Mouse (Mus musculus) midbrain, embryonic 11.5 days (tissue): ENCODE results near the gene Cd24a. TPM values are rescaled to one million over a fixed set of nuclear protein-coding genes. Genes with fewer than 3 reads are reported as not detected.

Source experiments
- ATAC-seq: fragments of 200-750 bp; cut with Nextera tagmentation; 2 replicates; pipeline ENCODE4 v1.8.0; 2017; ENCODE audit warnings: moderate TSS enrichment, moderate library complexity; ENCODE audit not compliant: low FRiP score
- DNase-seq: peaks from one replicate; pipeline ENCODE4 v3.0.0; 2015; ENCODE audit warnings: low spot score; ENCODE audit errors: missing footprints
- H3K27ac ChIP-seq: fragments of 300-500 bp; sonication (generic); 2 replicates; pipeline ENCODE4 v1.5.1; 2014; ENCODE audit warnings: low read depth, low read length
- H3K27me3 ChIP-seq: fragments of 300-500 bp; sonication (generic); 2 replicates; pipeline ENCODE4 v1.6.1; 2014; ENCODE audit warnings: mild to moderate bottlenecking, low read length, moderate library complexity, mixed read lengths; ENCODE audit not compliant: control insufficient read depth, insufficient read depth
- H3K36me3 ChIP-seq: fragments of 300-500 bp; sonication (generic); 2 replicates; pipeline ENCODE4 v1.6.1; 2014; ENCODE audit warnings: mild to moderate bottlenecking, low read length, moderate library complexity, mixed read lengths; ENCODE audit not compliant: control insufficient read depth, insufficient read depth
- H3K4me1 ChIP-seq: fragments of 300-500 bp; sonication (generic); 2 replicates; pipeline ENCODE4 v1.6.1; 2014; ENCODE audit warnings: low read length; ENCODE audit not compliant: control insufficient read depth, insufficient read depth
- H3K4me2 ChIP-seq: fragments of 300-500 bp; sonication (generic); 2 replicates; pipeline ENCODE4 v1.6.1; 2014; ENCODE audit warnings: mild to moderate bottlenecking, moderate library complexity
- H3K4me3 ChIP-seq: fragments of 300-500 bp; sonication (generic); 2 replicates; pipeline ENCODE4 v1.5.1; 2014; ENCODE audit warnings: low read depth, low read length
- H3K9ac ChIP-seq: fragments of 300-500 bp; sonication (generic); 2 replicates; pipeline ENCODE4 v1.6.1; 2014; ENCODE audit warnings: low read length
- H3K9me3 ChIP-seq: fragments of 300-500 bp; sonication (generic); 2 replicates; pipeline ENCODE4 v1.6.1; 2016; ENCODE audit warnings: low read length; ENCODE audit not compliant: control insufficient read depth
- WGBS: fragments of 180-500 bp; shearing (Covaris S2); extraction: QIAGEN DNeasy Blood & Tissue Kit; methylation state at CpG from one replicate; pipeline ENCODE4 v1.1.7; 2014; 5-methylcytosine and 5-hydroxymethylcytosine counted together
- polyA plus RNA-seq: library from polyadenylated mRNA; unstranded; fragments of >200 nt; fragmentation: Nextera tagmentation; extraction: Ambion mirVana; gene quantifications from 2 replicates; pipeline ENCODE4 v1.2.1, GENCODE M21; 2014

Cd24a gene
- polyA plus RNA-seq, 1 experiment from 2014 or later: 516 TPM

DNA sequence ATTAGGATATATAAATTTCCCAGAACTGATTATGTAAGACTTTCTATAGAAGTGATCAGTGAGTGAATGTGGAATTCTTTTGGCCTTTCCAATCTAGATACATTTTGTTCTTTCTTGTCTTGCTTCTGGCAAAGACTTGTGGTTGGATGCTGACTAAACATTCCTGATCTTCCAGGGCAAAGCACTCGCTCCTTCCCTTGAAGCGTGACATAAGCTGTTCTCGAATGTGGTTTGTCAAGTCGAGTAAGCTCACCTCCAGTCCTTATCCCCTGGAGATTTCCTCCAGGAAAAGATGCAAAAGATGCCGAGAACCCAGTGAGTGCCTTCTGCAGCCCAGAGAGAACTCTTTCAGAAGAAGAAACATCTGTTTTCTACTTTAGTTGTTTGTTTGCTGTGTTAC lies 51.1 kb downstream of the Cd24a start:
- DNase-seq (no peak), ATAC-seq (no peak)
- no peaks in the 10 kb centered on the region for H3K9me3 ChIP-seq
- no peaks in the 10 kb centered on the region for H3K27me3 ChIP-seq
- no peak overlapping the region for H3K9ac ChIP-seq
- H3K4me1 ChIP-seq: no peaks in the 10 kb centered on the region
- no peak overlapping the region for H3K4me3 ChIP-seq
- no peak overlapping the region for H3K27ac ChIP-seq
- H3K4me2 ChIP-seq: no peak overlapping the region
- 78% methylated on average over 5 of the region's 5 CpGs for WGBS
- no peaks in the 10 kb centered on the region for H3K36me3 ChIP-seq

DNA sequence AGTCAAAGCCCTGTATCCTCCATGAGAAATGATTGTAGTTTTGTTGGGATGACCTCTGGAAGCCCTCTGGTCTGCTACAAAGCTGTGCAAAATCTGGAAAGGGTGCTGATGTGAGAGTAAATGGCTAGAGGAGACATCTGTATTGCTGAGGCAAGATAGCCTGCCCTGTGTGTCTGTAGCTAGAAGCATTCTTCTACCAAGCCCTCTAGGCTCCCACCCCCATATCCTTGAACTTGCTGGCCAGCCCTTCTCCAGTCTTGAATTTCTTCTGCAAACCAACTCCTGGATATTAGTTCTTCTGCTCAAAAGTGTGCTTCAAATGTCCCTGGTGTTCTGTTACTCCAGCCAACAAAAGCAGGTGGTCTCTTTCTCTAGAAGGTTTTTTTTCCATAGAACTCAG lies 51.8 kb downstream of the Cd24a start:
- Histone ChIP-seq H3K4me3 (no peak overlapping the region), H3K27me3 (no peaks in the 10 kb centered on the region), H3K9me3 (no peaks in the 10 kb centered on the region), H3K4me1 (no peaks in the 10 kb centered on the region), H3K36me3 (no peaks in the 10 kb centered on the region), H3K27ac (no peak overlapping the region), H3K4me2 (no peak overlapping the region), H3K9ac (no peak overlapping the region)
- ATAC-seq (no peak), DNase-seq (no peak)

DNA sequence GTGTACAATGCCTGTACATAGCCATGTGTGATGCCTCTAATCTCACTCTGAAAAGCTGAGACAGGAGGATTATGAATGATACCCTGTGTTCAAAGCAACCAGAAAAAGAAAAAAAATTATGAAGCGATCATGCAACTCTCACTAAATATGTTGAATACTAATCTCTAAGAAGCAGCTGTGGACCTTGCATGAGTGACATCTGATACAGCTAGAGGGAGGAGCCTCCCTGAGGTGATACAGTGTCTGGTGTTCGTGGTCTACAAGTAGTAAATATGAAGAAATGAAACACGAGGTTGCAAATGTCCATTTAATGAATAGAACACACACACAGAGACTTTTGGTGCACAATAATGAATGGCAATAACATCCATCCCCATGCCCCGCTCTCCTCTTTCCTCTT lies 52.5 kb downstream of the Cd24a start:
- 88% methylated on average over 4 of the region's 4 CpGs for whole genome bisulfite sequencing
- Histone ChIP-seq H3K4me2 (no peak overlapping the region), H3K36me3 (no peaks in the 10 kb centered on the region), H3K4me3 (no peak overlapping the region), H3K9ac (no peak overlapping the region), H3K9me3 (no peaks in the 10 kb centered on the region), H3K4me1 (no peaks in the 10 kb centered on the region), H3K27me3 (no peaks in the 10 kb centered on the region), H3K27ac (no peak overlapping the region)
- DNase-seq: no peak
- no peak for ATAC-seq

DNA sequence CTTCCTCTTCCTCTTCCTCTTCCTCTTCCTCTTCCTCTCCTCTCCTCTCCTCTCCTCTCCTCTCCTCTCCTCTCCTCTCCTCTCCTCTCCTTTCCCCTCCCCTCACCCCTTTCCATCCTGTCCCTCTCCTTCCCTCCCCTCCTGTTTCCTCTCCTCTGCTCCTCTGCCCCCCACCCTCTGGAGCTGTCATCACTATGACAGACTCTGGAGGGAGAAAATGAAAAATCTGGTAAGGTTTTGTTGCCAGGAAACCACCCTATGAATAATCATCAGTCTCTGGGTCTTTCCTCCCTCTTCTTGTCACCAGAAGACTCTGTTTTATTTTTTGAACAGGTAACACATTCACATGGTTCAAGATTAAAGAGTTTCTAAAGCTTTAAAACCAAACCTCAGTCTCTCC lies 53.0 kb downstream of the Cd24a start:
- no peak overlapping the region for H3K27ac ChIP-seq
- H3K9ac ChIP-seq: no peak overlapping the region
- ATAC-seq (no peak), DNase-seq (no peak)
- no peaks in the 10 kb centered on the region for H3K36me3 ChIP-seq
- no peak overlapping the region for H3K4me2 ChIP-seq
- no peaks in the 10 kb centered on the region for H3K4me1 ChIP-seq
- H3K27me3 ChIP-seq: no peaks in the 10 kb centered on the region
- H3K9me3 ChIP-seq: no peaks in the 10 kb centered on the region
- no peak overlapping the region for H3K4me3 ChIP-seq

DNA sequence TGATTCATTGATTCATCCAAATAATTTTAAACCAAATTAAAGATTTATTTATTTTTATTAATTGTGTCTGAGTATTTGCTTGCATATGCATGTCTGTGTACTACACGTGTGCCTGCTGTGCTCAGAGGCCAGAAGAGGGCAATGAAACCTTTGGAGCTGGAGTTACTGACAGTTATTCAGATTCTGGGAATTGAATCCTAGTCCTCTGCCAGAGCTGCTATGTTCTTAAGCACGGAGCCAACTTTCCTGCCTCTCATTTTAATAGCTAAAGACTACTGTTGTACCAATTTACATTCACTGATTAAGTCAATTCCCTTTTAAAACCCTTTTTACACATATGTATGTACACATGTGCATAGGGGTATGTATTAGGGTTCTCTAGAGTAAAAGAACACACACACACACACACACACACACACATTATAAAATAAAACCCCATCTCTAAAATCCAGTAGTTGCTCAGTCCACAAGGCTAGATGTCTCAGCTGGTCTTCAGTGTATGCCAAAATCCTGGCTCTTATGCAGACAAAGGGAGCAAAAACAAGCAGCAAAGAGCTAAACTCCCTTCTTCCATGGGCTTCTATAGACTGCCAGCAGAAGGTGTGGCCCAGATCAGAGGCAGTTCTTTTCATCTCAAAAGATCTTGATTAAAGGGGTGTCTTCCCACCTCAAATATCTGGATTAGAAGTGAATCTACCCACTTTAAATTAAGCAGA lies 53.7 kb downstream of the Cd24a start:
- no peaks in the 10 kb centered on the region for H3K4me1 ChIP-seq
- ATAC-seq (no peak), DNase-seq (no peak)
- no peak overlapping the region for H3K4me3 ChIP-seq
- no peaks in the 10 kb centered on the region for H3K27me3 ChIP-seq
- H3K27ac ChIP-seq: no peak overlapping the region
- no peak overlapping the region for H3K4me2 ChIP-seq
- H3K9ac ChIP-seq: no peak overlapping the region
- no peaks in the 10 kb centered on the region for H3K9me3 ChIP-seq
- WGBS: 75% methylated on average over 2 of the region's 2 CpGs
- H3K36me3 ChIP-seq: no peaks in the 10 kb centered on the region

DNA sequence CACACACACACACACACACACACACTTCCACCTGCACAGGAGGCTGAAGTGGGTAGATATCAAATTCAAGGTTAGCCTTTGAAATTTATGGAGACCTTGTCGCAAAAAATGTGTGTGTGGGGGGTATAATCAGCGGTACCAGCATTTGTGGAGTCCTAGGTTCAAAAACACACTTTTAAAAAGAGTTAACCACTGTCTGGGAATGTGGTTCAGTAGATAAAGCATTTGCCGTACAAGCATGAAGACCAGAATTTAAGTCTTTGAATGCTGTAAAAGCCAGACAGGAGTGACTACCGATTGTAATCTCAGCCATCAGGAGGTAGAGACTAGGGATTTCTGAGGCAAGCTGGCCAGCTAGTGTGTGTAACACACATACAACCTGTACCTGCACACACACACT lies 55.0 kb downstream of the Cd24a start:
- no peak for ATAC-seq
- Histone ChIP-seq H3K9me3 (no peaks in the 10 kb centered on the region), H3K4me2 (no peak overlapping the region), H3K36me3 (no peaks in the 10 kb centered on the region), H3K4me3 (no peak overlapping the region), H3K9ac (no peak overlapping the region), H3K27me3 (no peaks in the 10 kb centered on the region), H3K27ac (no peak overlapping the region), H3K4me1 (no peaks in the 10 kb centered on the region)
- WGBS: 93% methylated on average over 4 of the region's 4 CpGs
- no peak for DNase-seq

Other genes with a start within 250 kb of the Cd24a start
- 7.7 and 8.3 TPM in 2 replicates for gene Bend3, start 99.5 kb upstream of the Cd24a start, polyA plus RNA-seq
- gene Gm9803, start 54.2 kb upstream of the Cd24a start, polyA plus RNA-seq: 14.7 and 15.9 TPM in 2 replicates
- 68.9 and 75.0 TPM in 2 replicates for gene 1700021F05Rik, start 37.3 kb upstream of the Cd24a start, polyA plus RNA-seq